Mouse (Mus musculus): ENCODE data around the gene Psme3.
"Not testable (repeated sequence)": the region's sequence is repeated elsewhere in the genome, so short reads cannot be mapped to it uniquely, and the experiment has no call there.

Psme3 gene

DNA sequence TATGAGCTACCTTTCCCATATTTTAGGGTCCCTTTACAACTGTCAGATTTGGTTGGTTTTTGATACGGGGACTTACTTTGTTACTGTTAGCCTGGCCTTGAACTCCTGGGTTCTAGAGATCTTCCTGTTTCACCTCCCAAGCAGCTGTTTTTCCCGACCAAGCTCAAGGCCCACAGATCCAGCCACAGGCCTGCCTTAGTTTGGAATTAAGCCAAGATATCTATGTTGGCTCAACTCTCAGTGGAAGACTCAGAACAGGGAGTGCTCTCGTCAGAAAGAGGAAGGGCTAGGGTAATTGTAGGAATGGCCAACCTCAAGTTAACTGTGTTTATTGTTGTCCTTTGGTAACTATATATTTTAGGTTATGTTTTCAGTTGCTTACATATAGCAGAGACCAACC lies 3.9 kb upstream of the Psme3 start:
- DNase-seq (ENCODE audit: low read depth): no peak

- no peak for DNase-seq (ENCODE audit: low read depth)
These were observed 1.4 kb upstream of the Psme3 start for GRCm38 (mm10) chr11:101314567-101314966.

GRCm38 (mm10) chr11:101315082-101315650 lies 847 bp upstream of the Psme3 start:
- DNase-seq (ENCODE audit: low read depth): no peak

DNA sequence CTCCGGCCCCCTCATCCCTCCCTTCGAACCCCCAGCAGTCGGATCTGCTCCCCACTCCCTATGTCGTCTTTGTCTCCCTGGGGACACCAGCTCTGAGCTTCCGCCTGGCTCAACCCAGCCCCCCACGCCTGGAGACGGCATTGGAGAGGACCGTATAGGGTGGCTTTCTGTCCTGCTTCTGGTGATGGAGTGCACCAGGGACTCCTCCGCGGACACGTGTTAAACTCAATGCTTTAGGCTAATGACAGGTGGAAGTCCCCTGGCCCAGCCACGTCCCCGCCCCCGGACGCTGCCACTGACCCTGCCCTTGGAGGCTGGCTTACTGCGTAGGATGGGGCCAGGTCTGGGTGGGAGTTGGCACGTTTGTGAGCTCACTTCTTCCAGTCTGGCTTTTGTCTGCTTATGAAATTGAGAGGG lies 496 bp downstream of the Psme3 start:
- DNase-seq (ENCODE audit: low read depth): no peak

- peak; percentile 46 for DNase-seq (ENCODE audit: low read depth)
These were observed 7.6 kb downstream of the Psme3 start for GRCm38 (mm10) chr11:101323609-101324008.

- no peak for DNase-seq (ENCODE audit: low read depth)
These were observed 8.8 kb downstream of the Psme3 start, which contains the start of gene Aoc2 for GRCm38 (mm10) chr11:101324763-101325162. TSS of gene Aoc2 (plus strand) at chr11:101325063.

- not testable (repeated sequence) for DNase-seq (ENCODE audit: low read depth)
These were observed 9.2 kb downstream of the Psme3 start for GRCm38 (mm10) chr11:101325201-101325600.

- DNase-seq (ENCODE audit: low read depth): no peak
These were observed 10.1 kb downstream of the Psme3 start for GRCm38 (mm10) chr11:101326147-101326546.

- no peak for DNase-seq (ENCODE audit: low read depth)
These were observed 11.3 kb downstream of the Psme3 start for GRCm38 (mm10) chr11:101327311-101327710.

DNA sequence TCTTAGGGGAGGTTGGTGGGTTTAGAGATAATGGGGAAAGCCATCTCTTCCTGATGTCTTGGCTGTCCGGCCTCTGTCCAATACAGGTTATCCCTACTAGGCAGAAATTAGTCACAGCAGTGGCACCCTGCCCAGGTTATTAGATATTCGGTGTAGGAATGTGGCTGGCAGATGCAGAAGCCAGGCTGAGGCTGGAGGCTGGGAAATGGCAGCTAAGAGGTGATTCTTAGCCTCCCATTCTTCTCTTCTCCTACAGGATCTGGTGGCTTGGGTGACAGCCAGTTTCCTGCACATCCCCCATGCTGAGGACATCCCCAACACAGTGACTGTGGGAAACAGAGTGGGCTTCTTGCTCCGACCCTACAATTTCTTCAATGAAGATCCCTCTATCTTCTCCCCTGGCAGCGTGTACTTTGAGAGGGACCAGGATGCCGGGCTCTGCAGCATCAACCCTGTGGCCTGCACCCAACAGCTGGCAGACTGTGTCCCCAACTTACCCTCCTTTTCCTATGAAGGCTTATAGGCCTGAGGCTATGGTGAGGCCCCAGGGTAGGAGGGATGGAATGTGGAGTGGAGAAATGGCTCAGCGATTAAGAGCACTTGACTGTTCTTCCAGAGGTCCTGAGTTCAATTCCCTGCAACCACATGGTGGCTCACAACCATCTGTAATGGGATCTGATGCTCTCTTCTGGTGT lies 13.1 kb downstream of the Psme3 start:
- no peak for DNase-seq (ENCODE audit: low read depth)

DNA sequence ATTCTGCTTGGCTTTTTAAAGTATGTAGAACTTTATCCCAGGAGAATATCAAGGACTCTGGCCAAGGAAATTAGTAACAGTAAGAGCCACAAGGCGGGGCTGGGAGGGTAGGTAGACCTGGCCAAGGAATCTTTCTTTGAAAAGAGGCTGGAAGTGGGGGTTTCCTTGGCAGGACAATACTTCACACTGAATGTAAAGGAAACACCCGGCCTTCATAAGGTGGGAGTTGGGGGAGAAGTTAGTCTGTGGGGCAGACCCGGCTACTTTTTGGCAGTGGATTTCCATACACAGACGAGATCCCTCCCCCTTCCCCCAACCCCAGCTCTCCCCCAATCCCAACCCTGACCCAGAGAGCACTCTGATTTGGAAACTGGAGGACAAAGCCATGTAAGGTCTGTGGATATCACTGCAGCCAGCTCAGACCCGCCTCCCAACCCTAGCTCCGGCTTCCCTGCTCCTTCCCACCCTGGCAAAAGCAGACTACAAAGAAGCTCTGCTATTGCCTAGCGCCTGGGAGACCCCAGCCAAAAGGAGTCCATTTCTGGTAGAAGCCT lies 14.4 kb downstream of the Psme3 start, which contains the start of gene Aoc3:
TSS of gene Aoc3 (plus strand) at position 235 of the 554 bp plus-strand sequence.
- DNase-seq (ENCODE audit: low read depth): no peak

DNA sequence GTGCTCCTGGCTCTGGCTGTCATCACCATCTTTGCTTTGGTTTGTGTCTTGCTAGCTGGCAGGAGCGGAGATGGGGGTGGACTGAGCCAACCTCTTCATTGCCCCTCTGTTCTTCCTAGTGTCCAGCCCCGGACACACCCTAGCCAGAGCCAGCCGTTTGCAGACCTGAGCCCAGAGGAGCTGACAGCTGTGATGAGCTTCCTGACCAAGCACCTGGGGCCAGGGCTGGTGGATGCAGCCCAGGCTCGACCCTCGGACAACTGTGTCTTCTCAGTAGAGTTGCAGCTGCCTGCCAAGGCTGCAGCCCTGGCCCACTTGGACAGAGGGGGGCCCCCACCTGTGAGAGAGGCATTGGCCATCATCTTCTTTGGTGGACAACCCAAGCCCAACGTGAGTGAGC lies 14.9 kb downstream of the Psme3 start:
- not testable (repeated sequence) for DNase-seq (ENCODE audit: low read depth)

- no peak for DNase-seq (ENCODE audit: low read depth)
These were observed 16.5 kb downstream of the Psme3 start for GRCm38 (mm10) chr11:101332537-101332936.

GRCm38 (mm10) chr11:101334023-101334422 lies 18.0 kb downstream of the Psme3 start:
- no peak for DNase-seq (ENCODE audit: low read depth)

GRCm38 (mm10) chr11:101334516-101334915 lies 18.5 kb downstream of the Psme3 start:
- DNase-seq (ENCODE audit: low read depth): no peak

GRCm38 (mm10) chr11:101335685-101336084 lies 19.7 kb downstream of the Psme3 start:
- no peak for DNase-seq (ENCODE audit: low read depth)

GRCm38 (mm10) chr11:101338123-101338760 lies 22.2 kb downstream of the Psme3 start:
- DNase-seq (ENCODE audit: low read depth): no peak

GRCm38 (mm10) chr11:101347083-101347775 lies 31.2 kb downstream of the Psme3 start:
- no peak for DNase-seq (ENCODE audit: low read depth)

DNA sequence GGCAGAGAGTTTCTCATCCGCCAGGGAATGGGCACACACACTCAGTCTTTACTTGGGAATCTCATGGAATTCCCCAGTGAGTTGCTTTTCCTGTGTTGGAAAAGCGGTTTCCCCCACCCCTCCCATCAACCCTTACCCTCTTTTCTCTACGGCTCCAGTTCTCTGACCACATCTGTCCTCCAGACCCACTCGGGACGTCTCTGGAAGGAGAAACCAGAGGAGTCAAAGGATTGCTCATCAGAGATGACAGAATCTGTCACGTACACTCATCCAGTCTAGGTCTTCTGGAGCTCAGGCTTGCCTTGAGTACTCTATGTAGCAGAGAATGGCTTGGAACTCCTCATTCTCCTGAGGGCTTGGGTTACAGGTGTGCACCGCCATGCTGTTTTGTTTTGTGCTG lies 32.8 kb downstream of the Psme3 start:
- DNase-seq (ENCODE audit: low read depth): no peak

GRCm38 (mm10) chr11:101349216-101349615 lies 33.2 kb downstream of the Psme3 start:
- no peak for DNase-seq (ENCODE audit: low read depth)

GRCm38 (mm10) chr11:101351100-101351720 lies 35.2 kb downstream of the Psme3 start:
- DNase-seq (ENCODE audit: low read depth): no peak

DNA sequence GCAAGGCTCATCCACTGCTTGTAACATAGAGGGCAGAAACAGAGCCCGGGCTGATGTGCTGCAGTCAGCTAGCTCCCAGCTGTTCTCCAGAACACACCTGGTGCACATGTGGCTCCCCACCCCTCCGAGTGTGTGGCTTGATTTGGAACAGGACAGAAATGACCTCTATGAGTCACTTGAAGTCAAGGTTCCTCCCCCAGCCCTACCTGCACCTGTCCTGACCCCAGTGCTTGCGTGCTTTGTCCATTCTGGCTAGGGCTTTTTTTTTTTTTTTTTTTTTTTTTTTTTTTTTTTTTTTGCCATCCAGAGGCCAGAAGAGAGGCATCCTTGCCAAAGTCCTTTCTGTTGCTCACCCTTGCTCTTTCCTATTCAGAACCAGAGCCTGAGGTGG lies 35.7 kb downstream of the Psme3 start:
- DNase-seq (ENCODE audit: low read depth): no peak

Data from naive thymus-derived CD4-positive, alpha-beta T cell, adult 2 months (primary cell).